Mouse (Mus musculus) megakaryocyte, embryonic 14.5 days (primary cell): ENCODE measurements around the gene Clcn6.

Experiments
- FLI1 ChIP-seq: IDR thresholded peaks from 2 replicates; pipeline ENCODE4 v1.6.1; 2012; ENCODE audit warnings: low read length, inconsistent platforms, mixed read lengths
- GATA1 ChIP-seq: IDR thresholded peaks from 3 replicates; pipeline ENCODE4 v1.6.1; 2012; ENCODE audit warnings: mixed read lengths, low read length, inconsistent platforms, borderline replicate concordance

GRCm38 (mm10) chr4:148030506-148030905, 8.1 kb downstream of the Clcn6 start:
- no peak for TF ChIP-seq GATA1
- no peak for TF ChIP-seq FLI1
